Mouse (Mus musculus): Measurements from ENCODE around the gene Zfr. TPM values are rescaled to one million over a fixed set of nuclear protein-coding genes. Genes with fewer than 3 reads are reported as not detected.
A peak's percentile ranks its signal among the peaks of the same experiment; 100 is the strongest.

The Zfr gene
- polyA plus RNA-seq (2014; fragmentation: Nextera tagmentation; extraction: Ambion mirVana), result 138 and 161 TPM in 2 replicates

- H3K4me2 ChIP-seq (ENCODE audit: low read depth, low read length), result peak within 1 kb of the TSS; percentile 65
- DNase-seq (ENCODE audit: low spot score) (peak; percentile 93), ATAC-seq (ENCODE audit: low read depth) (peak; percentile 96)
- no peaks in the 10 kb centered on the region for H3K36me3 ChIP-seq (ENCODE audit: control insufficient read depth, insufficient read depth, low read length)
- H3K9me3 ChIP-seq (ENCODE audit: control insufficient read depth, low read length), result no peaks in the 10 kb centered on the region
- peak within 1 kb of the TSS; percentile 94 for H3K27ac ChIP-seq (replicated peaks; ENCODE audit: low read depth, low read length)
- H3K9ac ChIP-seq (ENCODE audit: low read depth, low read length), result peak within 1 kb of the TSS; percentile 99
- H3K4me1 ChIP-seq (ENCODE audit: control insufficient read depth, insufficient read depth, low read length), result no peaks in the 10 kb centered on the region; the same call in 1 of the 2 replicates
- H3K27me3 ChIP-seq (replicated peaks; ENCODE audit: control insufficient read depth, insufficient read depth, low read length), result no peaks in the 10 kb centered on the region
- WGBS, result 1% methylated on average over 24 of the region's 59 CpGs
- peak within 1 kb of the TSS; percentile 96 for H3K4me3 ChIP-seq (ENCODE audit: low read depth, low read length)
These were observed at the start of gene Zfr for GRCm38 (mm10) chr15:12117242-12118092. Gene Zfr (plus strand): TSS chr15:12117831.

DNA sequence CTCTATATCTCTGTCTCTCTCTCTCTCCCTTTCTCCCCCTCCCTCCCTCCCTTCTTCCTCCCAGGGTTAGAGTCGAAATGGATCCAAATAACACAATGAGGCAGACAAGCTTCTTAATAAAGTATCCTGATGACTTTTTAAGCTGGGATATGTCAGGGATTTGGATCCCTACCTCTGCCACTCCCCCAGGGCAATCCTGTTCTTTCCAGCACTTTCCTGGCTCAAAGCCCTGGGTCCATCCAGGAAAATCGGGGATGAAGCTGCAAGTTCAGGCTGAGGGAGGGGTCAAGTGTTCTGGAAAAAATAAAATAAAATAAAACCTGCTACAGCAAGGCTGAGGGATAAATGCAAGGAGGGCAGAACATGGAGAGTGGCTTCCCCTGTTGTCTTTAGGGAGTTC lies 49.7 kb upstream of the Zfr start:
- no peak for ATAC-seq (ENCODE audit: low read depth)
- Histone ChIP-seq H3K4me2 (ENCODE audit: low read depth, low read length) (no peak overlapping the region), H3K9ac (ENCODE audit: low read depth, low read length) (no peak overlapping the region), H3K27me3 (replicated peaks; ENCODE audit: control insufficient read depth, insufficient read depth, low read length) (no peaks in the 10 kb centered on the region), H3K27ac (replicated peaks; ENCODE audit: low read depth, low read length) (peak overlapping the region; percentile 79), H3K4me3 (ENCODE audit: low read depth, low read length) (no peak overlapping the region), H3K36me3 (ENCODE audit: control insufficient read depth, insufficient read depth, low read length) (no peaks in the 10 kb centered on the region), H3K9me3 (ENCODE audit: control insufficient read depth, low read length) (no peaks in the 10 kb centered on the region), H3K4me1 (ENCODE audit: control insufficient read depth, insufficient read depth, low read length) (peaks cover 20% of the 10 kb centered on the region)
- peak; percentile 82 for DNase-seq (ENCODE audit: low spot score)
- 38% methylated on average over 2 of the region's 2 CpGs for WGBS

GRCm38 (mm10) chr15:12068395-12069218 lies 49.0 kb upstream of the Zfr start:
- Histone ChIP-seq H3K9me3 (ENCODE audit: control insufficient read depth, low read length) (no peaks in the 10 kb centered on the region), H3K9ac (ENCODE audit: low read depth, low read length) (no peak overlapping the region), H3K27me3 (replicated peaks; ENCODE audit: control insufficient read depth, insufficient read depth, low read length) (no peaks in the 10 kb centered on the region), H3K27ac (replicated peaks; ENCODE audit: low read depth, low read length) (peak overlapping the region; percentile 79), H3K4me1 (ENCODE audit: control insufficient read depth, insufficient read depth, low read length) (peaks cover 20% of the 10 kb centered on the region), H3K4me2 (ENCODE audit: low read depth, low read length) (no peak overlapping the region; the same call in 1 of the 2 replicates), H3K4me3 (ENCODE audit: low read depth, low read length) (no peak overlapping the region), H3K36me3 (ENCODE audit: control insufficient read depth, insufficient read depth, low read length) (no peaks in the 10 kb centered on the region)
- ATAC-seq (ENCODE audit: low read depth) (peak; percentile 79), DNase-seq (ENCODE audit: low spot score) (peak; percentile 84)
- 42% methylated on average over 9 of the region's 9 CpGs for WGBS

DNA sequence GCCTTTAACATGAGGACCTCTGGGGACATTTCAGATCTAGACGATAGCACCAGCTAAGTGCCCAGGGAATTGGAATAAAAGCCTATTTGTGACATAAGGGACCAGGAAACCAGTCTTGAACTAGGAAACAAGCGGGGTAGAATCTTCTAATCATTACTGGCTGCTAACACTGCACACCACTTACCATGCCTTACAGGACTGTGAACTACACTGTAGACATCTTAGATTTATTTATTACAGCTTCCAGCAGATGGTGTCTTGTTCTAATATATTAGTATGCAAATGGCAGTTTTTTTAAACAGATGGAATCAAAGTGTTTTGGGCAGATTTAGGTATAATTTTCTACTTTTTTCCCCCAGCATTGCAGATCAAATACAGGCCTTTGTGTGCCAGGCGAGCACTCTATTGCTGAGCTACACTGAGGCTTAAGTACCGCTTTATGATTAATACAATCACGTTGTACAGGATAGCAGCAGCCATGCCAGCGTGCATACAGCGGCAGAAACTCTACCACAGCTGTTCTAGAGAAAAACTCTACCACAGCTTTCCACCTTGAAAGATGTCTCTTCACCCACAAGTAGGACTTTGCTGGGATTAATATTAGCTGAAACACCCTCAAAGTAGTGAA lies 44.8 kb upstream of the Zfr start:
- 78% methylated on average over 7 of the region's 7 CpGs for WGBS
- DNase-seq (ENCODE audit: low spot score) (no peak), ATAC-seq (ENCODE audit: low read depth) (no peak)
- no peak overlapping the region for H3K27ac ChIP-seq (replicated peaks; ENCODE audit: low read depth, low read length)
- H3K9me3 ChIP-seq (ENCODE audit: control insufficient read depth, low read length), result no peaks in the 10 kb centered on the region
- H3K4me2 ChIP-seq (ENCODE audit: low read depth, low read length), result no peak overlapping the region
- peaks cover 11% of the 10 kb centered on the region for H3K4me1 ChIP-seq (ENCODE audit: control insufficient read depth, insufficient read depth, low read length)
- no peaks in the 10 kb centered on the region for H3K36me3 ChIP-seq (ENCODE audit: control insufficient read depth, insufficient read depth, low read length)
- H3K27me3 ChIP-seq (replicated peaks; ENCODE audit: control insufficient read depth, insufficient read depth, low read length), result no peaks in the 10 kb centered on the region
- H3K9ac ChIP-seq (ENCODE audit: low read depth, low read length), result no peak overlapping the region
- no peak overlapping the region for H3K4me3 ChIP-seq (ENCODE audit: low read depth, low read length)

GRCm38 (mm10) chr15:12074426-12074825 lies 43.2 kb upstream of the Zfr start:
- Histone ChIP-seq H3K4me2 (ENCODE audit: low read depth, low read length) (no peak overlapping the region), H3K27ac (replicated peaks; ENCODE audit: low read depth, low read length) (no peak overlapping the region), H3K4me3 (ENCODE audit: low read depth, low read length) (no peak overlapping the region), H3K36me3 (ENCODE audit: control insufficient read depth, insufficient read depth, low read length) (no peaks in the 10 kb centered on the region), H3K9ac (ENCODE audit: low read depth, low read length) (no peak overlapping the region), H3K4me1 (ENCODE audit: control insufficient read depth, insufficient read depth, low read length) (no peaks in the 10 kb centered on the region), H3K27me3 (replicated peaks; ENCODE audit: control insufficient read depth, insufficient read depth, low read length) (no peaks in the 10 kb centered on the region), H3K9me3 (ENCODE audit: control insufficient read depth, low read length) (no peaks in the 10 kb centered on the region)
- WGBS, result 82% methylated on average over 6 of the region's 6 CpGs
- no peak for ATAC-seq (ENCODE audit: low read depth)
- DNase-seq (ENCODE audit: low spot score), result no peak

DNA sequence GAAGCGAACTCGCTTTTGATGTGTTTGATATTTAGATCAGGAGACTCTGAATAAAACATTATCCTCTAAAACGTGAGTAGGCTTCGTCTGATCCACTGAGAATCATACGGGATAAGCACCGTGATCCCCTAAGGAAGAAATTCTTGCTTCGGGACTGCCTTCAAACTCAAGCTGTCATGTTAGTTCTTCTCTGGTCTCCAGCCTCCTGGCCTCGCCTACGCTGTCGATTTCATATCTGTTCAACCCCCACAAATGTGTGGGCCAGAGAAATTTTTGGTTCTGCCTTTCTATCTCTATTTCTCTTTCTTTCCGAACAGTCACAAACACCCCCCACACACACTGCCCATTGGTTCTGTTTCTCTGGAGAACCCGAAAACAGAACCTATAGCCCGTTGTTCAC lies 35.3 kb upstream of the Zfr start:
- whole genome bisulfite sequencing, result 87% methylated on average over 13 of the region's 13 CpGs
- no peak for ATAC-seq (ENCODE audit: low read depth)
- H3K4me1 ChIP-seq (ENCODE audit: control insufficient read depth, insufficient read depth, low read length), result peaks cover 8% of the 10 kb centered on the region; the same call in 1 of the 2 replicates
- no peaks in the 10 kb centered on the region for H3K36me3 ChIP-seq (ENCODE audit: control insufficient read depth, insufficient read depth, low read length)
- no peaks in the 10 kb centered on the region for H3K9me3 ChIP-seq (ENCODE audit: control insufficient read depth, low read length)
- H3K4me2 ChIP-seq (ENCODE audit: low read depth, low read length), result no peak overlapping the region
- no peak for DNase-seq (ENCODE audit: low spot score)
- no peak overlapping the region for H3K27ac ChIP-seq (replicated peaks; ENCODE audit: low read depth, low read length)
- no peak overlapping the region for H3K9ac ChIP-seq (ENCODE audit: low read depth, low read length)
- H3K4me3 ChIP-seq (ENCODE audit: low read depth, low read length), result no peak overlapping the region
- no peaks in the 10 kb centered on the region for H3K27me3 ChIP-seq (replicated peaks; ENCODE audit: control insufficient read depth, insufficient read depth, low read length)

DNA sequence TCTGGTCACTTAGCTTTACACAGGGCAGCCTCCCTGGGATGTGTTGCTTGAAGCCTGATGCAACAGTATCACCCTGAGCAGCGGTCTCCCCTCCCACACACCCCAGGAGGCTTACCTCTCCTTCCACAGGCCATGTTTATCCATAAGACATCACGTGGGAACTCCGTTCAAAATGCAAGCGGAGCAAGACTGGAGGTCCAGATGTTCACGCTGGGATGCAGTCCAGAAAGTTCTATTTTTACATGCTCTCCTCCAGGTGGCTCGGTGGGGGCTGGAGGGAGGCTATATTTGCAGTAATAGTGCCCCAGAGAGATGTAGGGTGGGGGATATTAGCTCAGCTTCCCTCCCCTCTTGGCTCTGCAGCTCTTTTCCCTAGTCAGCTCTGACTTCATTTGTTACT lies 33.5 kb upstream of the Zfr start:
- DNase-seq (ENCODE audit: low spot score) (peak; percentile 95), ATAC-seq (ENCODE audit: low read depth) (peak; percentile 95)
- Histone ChIP-seq H3K27ac (replicated peaks; ENCODE audit: low read depth, low read length) (peak overlapping the region; percentile 44; the same call in 1 of the 2 replicates), H3K9ac (ENCODE audit: low read depth, low read length) (no peak overlapping the region), H3K27me3 (replicated peaks; ENCODE audit: control insufficient read depth, insufficient read depth, low read length) (no peaks in the 10 kb centered on the region), H3K4me3 (ENCODE audit: low read depth, low read length) (no peak overlapping the region), H3K4me1 (ENCODE audit: control insufficient read depth, insufficient read depth, low read length) (peaks cover 16% of the 10 kb centered on the region; the same call in 1 of the 2 replicates), H3K36me3 (ENCODE audit: control insufficient read depth, insufficient read depth, low read length) (no peaks in the 10 kb centered on the region), H3K4me2 (ENCODE audit: low read depth, low read length) (no peak overlapping the region), H3K9me3 (ENCODE audit: control insufficient read depth, low read length) (no peaks in the 10 kb centered on the region)
- WGBS, result 30% methylated on average over 6 of the region's 6 CpGs

GRCm38 (mm10) chr15:12084859-12085258 lies 32.8 kb upstream of the Zfr start:
- H3K4me2 ChIP-seq (ENCODE audit: low read depth, low read length), result no peak overlapping the region
- H3K4me1 ChIP-seq (ENCODE audit: control insufficient read depth, insufficient read depth, low read length), result peaks cover 19% of the 10 kb centered on the region; the same call in 1 of the 2 replicates
- ATAC-seq (ENCODE audit: low read depth), result 0 out of 2 replicates have a peak, but pooled peaks have one; percentile 42
- no peak overlapping the region for H3K9ac ChIP-seq (ENCODE audit: low read depth, low read length)
- H3K36me3 ChIP-seq (ENCODE audit: control insufficient read depth, insufficient read depth, low read length), result no peaks in the 10 kb centered on the region
- H3K27me3 ChIP-seq (replicated peaks; ENCODE audit: control insufficient read depth, insufficient read depth, low read length), result no peaks in the 10 kb centered on the region
- H3K27ac ChIP-seq (replicated peaks; ENCODE audit: low read depth, low read length), result peak overlapping the region; percentile 74
- 75% methylated on average over 4 of the region's 4 CpGs for WGBS
- no peaks in the 10 kb centered on the region for H3K9me3 ChIP-seq (ENCODE audit: control insufficient read depth, low read length)
- H3K4me3 ChIP-seq (ENCODE audit: low read depth, low read length), result no peak overlapping the region
- DNase-seq (ENCODE audit: low spot score), result peak; percentile 60

All from embryonic facial prominence, embryonic 14.5 days (tissue).